Mouse (Mus musculus): ENCODE data around the gene Hist1h4c. TPM values are rescaled to one million over a fixed set of nuclear protein-coding genes. Genes with fewer than 3 reads are reported as not detected.
"Not testable (repeated sequence)": the region's sequence is repeated elsewhere in the genome, so short reads cannot be mapped to it uniquely, and the experiment has no call there.

Gene Hist1h4c
- polyA plus RNA-seq, 1 experiment from 2014 or later, result 8.6 TPM

GRCm38 (mm10) chr13:23706771-23707170, 8.5 kb upstream of the Hist1h4c start:
- WGBS (ENCODE audit: insufficient replicate concordance), result 81% methylated on average over 12 of the region's 12 CpGs
- Histone ChIP-seq H3K36me3 (no peaks in the 10 kb centered on the region), H3K4me3 (replicated peaks) (no peak overlapping the region), H3K9ac (no peak overlapping the region), H3K4me1 (replicated peaks) (peaks cover 33% of the 10 kb centered on the region), H3K9me3 (replicated peaks) (no peaks in the 10 kb centered on the region), H3K4me2 (no peak overlapping the region), H3K27me3 (peaks cover 25% of the 10 kb centered on the region), H3K27ac (no peak overlapping the region)
- ATAC-seq (ENCODE audit: low read depth) (no peak), DNase-seq (no peak)

- DNase-seq, result no peak
Observed at GRCm38 (mm10) chr13:23705751-23706356, 7.6 kb upstream of the Hist1h4c start.

GRCm38 (mm10) chr13:23702801-23703200, 4.5 kb upstream of the Hist1h4c start:
- not testable (repeated sequence) for H3K4me3 ChIP-seq (replicated peaks); ATAC-seq (ENCODE audit: low read depth); H3K36me3 ChIP-seq; H3K4me2 ChIP-seq; H3K27me3 ChIP-seq; H3K27ac ChIP-seq; H3K9me3 ChIP-seq (replicated peaks); DNase-seq
- WGBS (ENCODE audit: insufficient replicate concordance), result 54% methylated on average over 2 of the region's 2 CpGs
- 0 out of 2 replicates have a peak overlapping the region, but pooled peaks have one; percentile 26 for H3K9ac ChIP-seq
- peaks cover 35% of the 10 kb centered on the region for H3K4me1 ChIP-seq (replicated peaks)

More at GRCm38 (mm10) chr13:23705751-23706356, 7.6 kb upstream of the Hist1h4c start:
- H3K27me3 ChIP-seq, result peaks cover 16% of the 10 kb centered on the region
- H3K9ac ChIP-seq, result no peak overlapping the region
- no peak overlapping the region for H3K4me2 ChIP-seq
- 62% methylated on average over 7 of the region's 7 CpGs for WGBS (ENCODE audit: insufficient replicate concordance)
- no peak overlapping the region for H3K27ac ChIP-seq
- no peak for ATAC-seq (ENCODE audit: low read depth)
- H3K36me3 ChIP-seq, result no peaks in the 10 kb centered on the region
- H3K4me3 ChIP-seq (replicated peaks), result no peak overlapping the region
- no peaks in the 10 kb centered on the region for H3K9me3 ChIP-seq (replicated peaks)
- peaks cover 35% of the 10 kb centered on the region for H3K4me1 ChIP-seq (replicated peaks)

GRCm38 (mm10) chr13:23702220-23702619, 4.0 kb upstream of the Hist1h4c start:
- H3K9ac ChIP-seq, result 0 out of 2 replicates have a peak overlapping the region, but pooled peaks have one; percentile 26
- no peaks in the 10 kb centered on the region for H3K9me3 ChIP-seq (replicated peaks)
- no peak overlapping the region for H3K4me3 ChIP-seq (replicated peaks)
- H3K4me2 ChIP-seq, result no peak overlapping the region
- H3K4me1 ChIP-seq (replicated peaks), result peaks cover 38% of the 10 kb centered on the region
- 51% methylated on average over 4 of the region's 4 CpGs for WGBS (ENCODE audit: insufficient replicate concordance)
- DNase-seq, result no peak
- no peak overlapping the region for H3K27ac ChIP-seq
- no peaks in the 10 kb centered on the region for H3K27me3 ChIP-seq
- ATAC-seq (ENCODE audit: low read depth), result no peak
- no peaks in the 10 kb centered on the region for H3K36me3 ChIP-seq

- H3K4me1 ChIP-seq (replicated peaks), result peaks cover 46% of the 10 kb centered on the region
- no peaks in the 10 kb centered on the region for H3K9me3 ChIP-seq (replicated peaks)
- 21% methylated on average over 8 of the region's 8 CpGs for WGBS (ENCODE audit: insufficient replicate concordance)
- H3K4me3 ChIP-seq (replicated peaks), result no peak overlapping the region
- no peak overlapping the region for H3K4me2 ChIP-seq
- H3K27me3 ChIP-seq, result no peaks in the 10 kb centered on the region
- peak overlapping the region; percentile 55 for H3K9ac ChIP-seq
- peak overlapping the region; percentile 22; the same call in 1 of the 2 replicates for H3K27ac ChIP-seq
- peak; percentile 24 for ATAC-seq (ENCODE audit: low read depth)
- no peaks in the 10 kb centered on the region for H3K36me3 ChIP-seq
- DNase-seq, result peak; percentile 57
Observed at GRCm38 (mm10) chr13:23700786-23701520, 2.7 kb upstream of the Hist1h4c start.

GRCm38 (mm10) chr13:23699767-23700166, 1.5 kb upstream of the Hist1h4c start:
- no peak overlapping the region for H3K4me3 ChIP-seq (replicated peaks)
- ATAC-seq (ENCODE audit: low read depth) (no peak), DNase-seq (no peak)
- H3K27me3 ChIP-seq, result no peaks in the 10 kb centered on the region
- H3K27ac ChIP-seq, result peak overlapping the region; percentile 53; the same call in 1 of the 2 replicates
- H3K4me1 ChIP-seq (replicated peaks), result peaks cover 58% of the 10 kb centered on the region
- 51% methylated on average over 3 of the region's 3 CpGs for WGBS (ENCODE audit: insufficient replicate concordance)
- H3K9ac ChIP-seq, result 0 out of 2 replicates have a peak overlapping the region, but pooled peaks have one; percentile 26
- no peaks in the 10 kb centered on the region for H3K9me3 ChIP-seq (replicated peaks)
- H3K4me2 ChIP-seq, result no peak overlapping the region
- H3K36me3 ChIP-seq, result no peaks in the 10 kb centered on the region

- 66% methylated on average over 6 of the region's 6 CpGs for WGBS (ENCODE audit: insufficient replicate concordance)
- no peaks in the 10 kb centered on the region for H3K36me3 ChIP-seq
- peaks cover 60% of the 10 kb centered on the region for H3K4me1 ChIP-seq (replicated peaks)
- H3K27me3 ChIP-seq, result no peaks in the 10 kb centered on the region
- DNase-seq (no peak), ATAC-seq (ENCODE audit: low read depth) (no peak)
- H3K4me3 ChIP-seq (replicated peaks), result peak overlapping the region; percentile 12; the same call in 1 of the 2 replicates
- H3K4me2 ChIP-seq, result peak overlapping the region; percentile 67
- H3K27ac ChIP-seq, result peak overlapping the region; percentile 100
- no peaks in the 10 kb centered on the region for H3K9me3 ChIP-seq (replicated peaks)
- H3K9ac ChIP-seq, result peak overlapping the region; percentile 65
Observed at GRCm38 (mm10) chr13:23698996-23699395, 742 bp upstream of the Hist1h4c start.

- WGBS (ENCODE audit: insufficient replicate concordance), result under 1% methylated on average over 24 of the region's 32 CpGs
- Histone ChIP-seq H3K36me3 (0 out of 2 replicates have a peak, but pooled peaks cover 3% of the 10 kb centered on the region), H3K4me3 (replicated peaks) (peak overlapping the region; percentile 59), H3K9me3 (replicated peaks) (no peaks in the 10 kb centered on the region), H3K27ac (peak overlapping the region; percentile 100), H3K4me2 (peak overlapping the region; percentile 67), H3K9ac (peak overlapping the region; percentile 81), H3K27me3 (no peaks in the 10 kb centered on the region), H3K4me1 (replicated peaks) (peaks cover 56% of the 10 kb centered on the region)
- DNase-seq, result peak; percentile 65
- ATAC-seq (ENCODE audit: low read depth), result peak; percentile 68
Observed at GRCm38 (mm10) chr13:23697491-23698299, 559 bp downstream of the Hist1h4c start.

GRCm38 (mm10) chr13:23696061-23696474, 2.2 kb downstream of the Hist1h4c start:
- Histone ChIP-seq H3K4me2 (peak overlapping the region; percentile 61), H3K36me3 (0 out of 2 replicates have a peak, but pooled peaks cover 3% of the 10 kb centered on the region), H3K9ac (peak overlapping the region; percentile 81), H3K9me3 (replicated peaks) (no peaks in the 10 kb centered on the region), H3K4me1 (replicated peaks) (peaks cover 55% of the 10 kb centered on the region), H3K27me3 (no peaks in the 10 kb centered on the region), H3K4me3 (replicated peaks) (peak overlapping the region; percentile 40), H3K27ac (peak overlapping the region; percentile 100)
- DNase-seq (peak; percentile 53), ATAC-seq (ENCODE audit: low read depth) (no peak)
- 43% methylated on average over 15 of the region's 15 CpGs for WGBS (ENCODE audit: insufficient replicate concordance)

- ATAC-seq (ENCODE audit: low read depth) (no peak), DNase-seq (no peak)
- H3K36me3 ChIP-seq, result 0 out of 2 replicates have a peak, but pooled peaks cover 3% of the 10 kb centered on the region
- H3K4me1 ChIP-seq (replicated peaks), result peaks cover 55% of the 10 kb centered on the region
- peak within 1 kb of the TSS; percentile 40 for H3K4me3 ChIP-seq (replicated peaks)
- H3K27ac ChIP-seq, result peak within 1 kb of the TSS; percentile 100
- H3K4me2 ChIP-seq, result peak within 1 kb of the TSS; percentile 61
- H3K27me3 ChIP-seq, result no peaks in the 10 kb centered on the region
- 56% methylated on average over 13 of the region's 13 CpGs for WGBS (ENCODE audit: insufficient replicate concordance)
- H3K9me3 ChIP-seq (replicated peaks), result no peaks in the 10 kb centered on the region
- H3K9ac ChIP-seq, result peak within 1 kb of the TSS; percentile 81
Observed at GRCm38 (mm10) chr13:23695514-23695913, 2.7 kb downstream of the Hist1h4c start, which contains the start of gene Hist1h1t. TSS of gene Hist1h1t (plus strand) at chr13:23695814.

All from liver, embryonic 13.5 days (tissue).